Mouse (Mus musculus) thymus, adult 2 months (tissue): ENCODE data around the gene Ccdc155.

Experiments
- CTCF ChIP-seq: fragments of 200-500 bp; IDR thresholded peaks from 2 replicates; pipeline ENCODE4 v1.5.1; 2012; ENCODE audit warnings: mild to moderate bottlenecking, control low read depth, low read length, moderate library complexity, borderline replicate concordance; ENCODE audit not compliant: control insufficient read depth, poor library complexity, insufficient read depth; ENCODE audit errors: extremely low read depth
- POLR2A ChIP-seq: fragments of 200-500 bp; IDR thresholded peaks from 2 replicates; pipeline ENCODE4 v1.6.1; 2012; ENCODE audit warnings: mild to moderate bottlenecking, low read length, control low read depth, moderate library complexity; ENCODE audit not compliant: control insufficient read depth, poor library complexity, insufficient read depth; ENCODE audit errors: extremely low read depth

DNA sequence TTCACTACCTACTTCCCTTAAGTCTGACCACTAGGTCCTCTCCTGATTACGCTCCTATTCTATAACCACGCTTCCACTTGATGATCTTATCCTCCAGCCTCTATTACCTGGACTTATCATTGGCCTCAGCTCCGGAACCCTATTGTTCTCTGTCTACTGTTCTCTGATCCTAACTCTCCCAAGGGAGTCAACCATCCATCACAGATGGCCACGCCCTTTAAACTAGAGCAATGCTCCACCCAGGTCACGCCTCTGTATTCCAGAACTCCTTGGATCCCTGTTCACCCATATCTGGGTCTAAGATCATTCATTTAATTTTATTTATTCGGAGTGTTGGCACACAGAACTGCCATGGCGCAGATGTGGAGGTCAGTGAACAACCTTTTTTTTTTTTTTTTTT, 7.7 kb upstream of the Ccdc155 start:
- TF ChIP-seq CTCF: no peak
- TF ChIP-seq POLR2A: no peak
